Mouse (Mus musculus) urinary bladder, postnatal 10 days (tissue): Measurements from ENCODE around the gene Hes3.

ENCODE experiments used
- DNase-seq: peaks from one replicate; pipeline ENCODE4 v3.0.0; 2022; ENCODE audit warnings: low spot score

Hes3 gene

DNA sequence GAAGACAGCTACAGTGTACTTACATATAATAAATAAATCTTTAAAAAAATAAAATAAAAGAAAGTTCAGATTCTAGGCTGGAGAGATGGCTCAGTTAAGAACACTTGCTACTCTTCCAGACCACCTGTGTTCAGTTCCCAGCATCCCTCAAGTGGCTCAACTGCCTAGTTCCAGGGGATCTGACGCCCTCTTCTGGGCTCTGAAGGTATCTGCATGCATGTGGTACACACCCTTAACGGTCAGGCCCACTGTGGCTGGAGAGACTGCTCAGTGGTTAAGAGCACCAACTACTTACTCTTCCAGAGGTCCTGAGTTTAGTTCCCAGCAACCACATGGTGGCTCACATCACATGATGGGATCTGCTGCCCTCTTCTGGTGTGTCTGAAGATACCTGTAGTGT is 13.5 kb downstream of the Hes3 start:
- no peak for DNase-seq

DNA sequence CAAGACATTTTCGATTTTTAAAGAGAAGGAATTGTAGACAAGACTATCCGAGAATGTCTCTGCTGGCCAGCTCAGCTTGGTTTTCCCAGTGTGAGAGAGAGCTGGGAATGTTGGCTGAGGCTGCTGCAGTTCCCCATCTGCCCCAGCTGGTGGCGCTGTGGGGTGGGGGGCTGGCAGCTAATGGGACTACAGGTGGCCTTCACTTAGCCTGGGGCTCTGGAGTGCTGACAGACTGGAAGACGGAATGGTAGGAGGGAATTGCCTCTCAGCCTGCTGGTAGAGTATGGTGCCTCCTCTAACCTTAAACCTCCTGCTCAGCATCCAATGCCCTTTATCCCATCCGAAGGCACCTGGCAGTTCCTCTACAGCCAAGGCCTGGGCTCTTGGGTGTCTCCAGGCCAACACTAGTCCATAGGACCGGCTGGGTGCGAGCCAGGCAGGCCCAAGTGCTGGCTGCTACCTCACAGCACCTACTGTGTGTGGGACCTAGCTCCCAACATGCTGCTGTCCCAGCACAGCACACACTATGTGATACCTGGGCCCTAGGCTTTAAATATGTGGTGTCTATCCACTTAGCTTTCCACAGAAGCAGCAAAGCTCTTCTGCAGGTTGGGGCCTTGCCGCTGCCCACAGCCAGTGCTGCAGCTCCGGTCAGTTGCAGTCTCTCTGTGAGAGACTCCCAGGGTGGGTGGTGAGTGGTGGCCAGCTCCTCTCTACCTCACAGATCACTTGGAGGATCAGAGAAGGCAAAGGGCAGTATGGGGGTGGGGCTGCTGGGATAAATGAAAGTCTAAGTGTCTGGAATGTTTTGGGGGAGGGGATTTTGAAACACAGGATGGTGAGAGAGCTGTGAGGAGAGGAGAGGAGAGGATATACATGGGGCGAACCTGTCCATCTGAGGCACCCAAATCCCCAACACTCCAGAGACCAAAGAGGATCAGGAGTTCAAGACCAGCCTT is 14.8 kb downstream of the Hes3 start:
- DNase-seq, result no peak

DNA sequence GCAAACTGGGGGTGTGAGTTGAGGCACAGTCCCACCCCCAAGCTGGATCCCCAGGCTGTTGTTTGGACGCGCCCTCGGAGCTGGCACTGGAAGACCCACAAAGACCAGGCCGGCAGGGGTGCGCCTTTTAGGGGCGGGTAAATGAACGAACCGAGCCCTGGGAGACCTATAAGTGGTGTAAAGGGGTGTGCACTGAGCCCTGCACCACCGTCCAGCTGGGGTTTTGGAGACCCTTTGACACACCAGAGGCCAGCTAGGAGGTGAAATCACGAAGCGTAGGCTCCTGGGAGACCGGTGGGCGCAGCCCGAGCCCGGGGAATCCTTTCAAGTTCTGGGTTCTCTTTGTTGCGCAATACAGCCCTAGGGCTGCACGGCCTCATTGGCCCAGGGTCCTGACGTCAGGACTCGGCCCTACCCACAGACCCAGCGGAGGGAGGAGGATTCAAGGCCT is 16.8 kb downstream of the Hes3 start:
- DNase-seq, result no peak

DNA sequence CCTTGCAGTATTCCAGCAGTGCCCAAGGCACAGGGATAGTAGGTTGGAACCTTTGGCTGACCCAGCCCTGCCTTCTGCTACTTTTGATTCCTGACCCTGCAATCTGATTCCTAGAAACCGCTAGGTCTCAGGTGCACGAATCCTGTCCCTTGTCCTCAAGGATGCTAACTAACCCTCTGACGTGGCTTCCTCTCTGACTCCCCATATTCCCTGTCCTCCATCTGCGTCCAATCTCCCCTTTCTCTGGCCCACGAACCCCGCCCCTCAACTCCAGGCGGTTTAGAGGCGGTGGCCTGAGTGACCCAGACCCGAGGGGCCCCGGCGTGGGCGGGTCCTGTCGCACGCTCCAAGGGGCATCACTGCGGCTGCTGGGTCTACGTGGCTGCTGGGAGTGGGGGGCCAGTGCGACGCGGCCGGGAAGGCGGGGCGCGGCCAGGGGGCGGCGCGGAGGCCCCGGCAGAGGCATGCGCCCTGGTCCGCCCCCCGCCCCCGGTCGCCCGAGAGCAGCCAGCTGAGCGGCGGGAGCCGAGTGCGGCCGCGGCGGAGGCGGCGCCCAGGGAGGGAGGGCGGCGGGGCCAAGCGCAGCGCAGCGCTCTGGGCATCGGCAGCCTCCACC is 17.7 kb downstream of the Hes3 start, which contains the start of gene Gpr153:
Gene Gpr153, plus strand, starts transcription at position 612 of the 616 bp plus-strand sequence.
- no peak for DNase-seq

DNA sequence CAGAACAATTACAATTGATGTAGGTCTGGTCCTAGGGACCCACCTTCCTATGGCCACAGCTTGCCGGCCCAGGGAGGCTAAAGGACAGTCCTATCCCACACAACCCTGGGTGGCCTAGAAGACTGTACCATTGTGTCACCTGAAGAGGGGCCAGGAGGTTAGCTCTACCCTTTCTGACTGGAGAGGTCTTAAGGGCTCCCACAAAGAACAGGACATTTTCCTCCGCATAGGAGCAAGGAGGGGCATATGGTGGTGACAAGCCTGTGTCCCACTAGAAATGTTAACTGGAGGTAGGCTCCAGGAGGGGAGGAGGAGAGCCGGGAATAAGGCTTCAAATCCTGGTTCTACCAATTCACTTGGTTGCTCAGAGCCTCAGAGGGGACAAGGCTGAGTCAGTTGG is 18.3 kb downstream of the Hes3 start:
- no peak for DNase-seq

DNA sequence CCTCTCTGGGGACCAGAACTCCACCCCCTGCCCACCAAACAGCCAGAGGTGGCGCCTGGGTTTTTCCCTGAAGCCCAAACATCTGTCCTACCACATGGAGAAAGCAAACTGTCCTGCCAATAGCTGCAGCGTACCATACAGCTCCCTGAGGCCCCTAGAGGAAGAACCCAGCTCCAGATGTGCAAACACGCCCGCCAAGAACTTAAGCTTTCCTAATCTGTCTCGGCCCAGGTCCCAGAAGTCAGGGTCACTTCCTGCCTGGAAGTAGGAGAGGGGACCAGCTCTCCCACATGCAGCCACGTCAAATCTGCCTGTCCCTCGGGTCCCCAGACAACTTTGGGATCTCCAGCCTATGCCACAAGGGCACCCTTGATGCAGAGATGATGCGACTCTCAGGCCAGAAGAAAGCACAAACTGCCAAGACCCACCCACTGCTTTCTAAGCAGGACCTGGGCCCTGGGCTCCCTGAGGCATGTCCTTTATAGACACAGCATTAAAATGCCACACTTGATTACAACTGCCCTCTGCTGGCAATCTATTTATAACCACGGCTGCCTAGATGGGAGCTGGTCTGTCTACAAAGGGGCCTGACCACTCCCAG is 18.9 kb downstream of the Hes3 start:
- DNase-seq, result no peak

DNA sequence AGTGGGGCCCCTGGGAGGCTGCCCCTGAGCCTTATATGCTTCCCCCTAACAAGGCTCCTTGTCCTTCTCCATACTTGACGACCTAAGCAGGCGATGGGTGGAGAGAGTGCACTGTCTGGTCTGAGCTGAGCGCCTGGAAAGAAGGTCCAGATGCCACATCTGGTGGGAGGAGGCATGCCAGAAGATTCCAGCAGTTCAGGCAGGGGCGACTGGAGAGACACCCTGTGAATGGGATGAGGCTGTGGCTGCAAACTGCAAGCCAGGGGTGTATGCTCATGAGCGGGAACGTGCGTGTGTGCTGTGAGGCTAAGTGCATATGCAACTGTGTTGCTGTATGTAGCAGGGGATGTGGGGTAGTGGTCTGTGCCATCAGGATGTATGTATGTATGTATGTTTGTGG is 19.5 kb downstream of the Hes3 start:
- no peak for DNase-seq

DNA sequence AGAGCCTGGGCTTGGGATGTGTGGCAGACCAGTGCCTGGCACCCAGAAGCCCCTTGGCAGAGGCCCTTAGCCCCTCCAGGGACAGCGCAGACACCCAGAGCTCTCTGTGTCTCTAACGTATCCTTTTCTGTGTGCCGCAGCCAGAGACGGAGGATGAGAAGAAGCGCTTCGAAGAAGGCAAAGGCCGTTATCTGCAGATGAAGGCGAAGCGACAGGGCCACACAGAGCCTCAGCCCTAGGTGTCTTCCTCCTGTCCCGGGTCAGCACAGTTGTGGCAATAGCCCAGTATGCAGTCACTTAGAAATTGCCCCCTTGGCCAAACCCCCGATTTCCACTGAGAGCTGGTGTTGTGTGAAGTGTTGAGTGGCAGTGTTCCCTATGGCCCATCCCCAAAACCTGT is 20.1 kb downstream of the Hes3 start:
- DNase-seq, result no peak

DNA sequence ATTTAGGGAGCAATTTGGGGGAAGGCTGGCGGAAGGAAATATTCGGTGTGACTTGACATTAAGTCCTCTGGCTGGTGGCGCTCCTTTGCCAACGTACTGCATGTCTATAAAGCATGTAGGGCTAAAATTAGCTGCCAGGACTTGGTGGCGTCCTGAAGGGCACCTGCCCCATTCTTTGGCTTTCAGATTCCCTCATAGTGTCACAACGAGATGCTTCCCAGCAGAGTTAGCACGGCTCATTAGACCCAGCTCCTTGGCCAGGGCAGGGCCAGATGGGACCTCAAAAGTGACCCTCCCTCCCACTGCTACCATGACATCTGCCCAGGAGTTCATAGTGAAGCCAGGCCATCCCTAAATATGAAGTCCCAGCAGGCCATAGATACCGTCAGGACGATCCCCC is 20.9 kb downstream of the Hes3 start:
- DNase-seq, result no peak

DNA sequence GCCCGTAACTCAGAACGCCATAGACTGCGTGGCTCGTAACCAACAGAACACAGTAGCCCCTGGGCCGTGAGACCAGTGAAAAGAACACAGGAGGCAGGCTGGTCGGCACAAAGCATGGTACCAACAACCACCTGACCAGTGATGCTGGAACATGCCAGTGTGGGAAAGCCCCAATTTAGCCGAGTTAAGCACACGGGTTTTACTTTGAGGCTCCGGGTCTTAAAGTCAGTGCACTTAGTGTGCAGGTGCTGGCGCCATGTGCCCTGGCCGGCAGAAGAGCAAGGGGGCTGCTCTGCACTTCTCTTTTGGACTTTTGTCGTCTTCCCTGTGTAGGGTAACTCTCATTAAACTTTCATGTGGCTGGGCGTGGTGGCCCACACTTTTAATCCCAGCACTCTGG is 21.5 kb downstream of the Hes3 start:
- DNase-seq, result no peak

DNA sequence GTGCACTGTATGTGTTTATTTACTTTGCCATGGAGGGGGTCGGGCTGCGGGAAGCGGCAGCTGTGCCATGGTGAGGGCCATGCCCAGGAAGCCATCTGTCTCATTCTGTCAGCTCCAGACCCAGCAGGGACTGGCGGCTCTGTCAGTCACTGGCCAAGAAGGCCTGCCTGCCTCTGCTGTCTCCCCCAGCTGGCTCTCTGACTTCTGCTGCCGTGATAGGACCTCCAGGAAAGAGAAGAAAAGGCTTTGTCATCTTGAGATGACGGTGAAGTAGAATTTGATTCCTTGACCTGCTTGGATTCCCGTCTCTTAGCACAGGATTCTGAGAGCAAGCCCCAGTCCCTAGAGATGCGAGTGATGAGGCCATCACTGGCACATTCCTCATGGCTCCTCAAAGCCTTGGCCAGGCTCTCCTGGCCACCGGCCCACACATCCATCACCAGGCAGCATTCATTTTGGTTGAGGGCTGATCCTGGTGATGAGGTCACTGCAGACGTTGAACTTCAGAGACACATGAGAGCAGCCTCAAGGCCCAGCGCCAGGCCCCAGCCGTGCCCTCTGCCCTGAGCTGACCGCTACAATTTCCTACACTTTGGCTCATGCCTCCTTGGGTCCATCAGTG is 23.6 kb downstream of the Hes3 start:
- no peak for DNase-seq

DNA sequence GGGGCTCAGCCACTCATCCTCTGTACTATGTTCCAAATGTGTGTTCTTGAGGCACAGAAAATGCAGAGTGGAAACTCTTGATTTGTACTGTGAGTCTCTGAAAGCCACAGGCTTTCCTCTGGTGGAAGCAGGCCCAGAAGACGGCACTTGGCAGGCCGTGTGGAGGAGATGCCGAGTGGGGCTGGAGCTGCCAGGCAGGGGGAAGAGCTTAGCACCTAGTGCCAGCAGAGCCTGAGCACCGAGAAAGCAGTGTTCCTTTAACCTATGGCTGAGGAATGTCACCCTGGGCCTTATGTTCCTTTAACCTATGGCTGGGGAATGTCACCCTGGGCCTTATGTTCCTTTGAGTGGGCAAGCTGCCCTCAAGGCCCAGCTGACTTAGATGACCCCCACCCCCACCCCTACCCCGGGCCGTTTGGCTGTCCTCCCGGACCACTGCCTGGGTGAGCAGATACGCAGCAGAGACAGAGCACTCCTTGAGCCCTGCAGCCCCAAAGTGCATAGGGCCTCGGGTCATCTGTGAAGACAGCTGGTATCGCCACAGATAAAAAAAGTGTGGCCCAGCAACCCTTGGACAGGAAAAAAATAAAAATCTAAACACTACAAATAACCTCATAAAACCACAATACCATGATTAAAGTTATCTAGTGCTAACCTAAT is 25.1 kb downstream of the Hes3 start:
- no peak for DNase-seq

DNA sequence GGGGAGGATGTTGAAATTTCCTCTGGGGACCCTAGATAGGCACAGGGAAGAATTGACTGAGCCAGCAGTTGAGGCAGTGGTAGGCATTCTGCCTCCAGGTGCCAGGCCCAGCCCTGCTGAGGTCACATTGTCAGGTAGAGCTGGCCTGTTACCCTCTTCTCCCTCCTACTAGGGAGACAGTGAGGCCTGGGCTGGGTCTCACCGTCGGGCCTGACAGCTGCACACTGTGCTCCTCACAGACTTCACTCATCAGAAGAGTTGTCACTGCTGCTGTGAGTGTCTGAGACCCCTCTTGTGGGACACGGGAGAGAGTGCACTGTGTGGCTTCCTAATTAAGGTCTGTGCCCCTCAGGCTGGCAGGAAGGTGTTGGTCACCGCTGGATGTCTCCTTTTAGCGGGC is 25.7 kb downstream of the Hes3 start:
- DNase-seq, result no peak

DNA sequence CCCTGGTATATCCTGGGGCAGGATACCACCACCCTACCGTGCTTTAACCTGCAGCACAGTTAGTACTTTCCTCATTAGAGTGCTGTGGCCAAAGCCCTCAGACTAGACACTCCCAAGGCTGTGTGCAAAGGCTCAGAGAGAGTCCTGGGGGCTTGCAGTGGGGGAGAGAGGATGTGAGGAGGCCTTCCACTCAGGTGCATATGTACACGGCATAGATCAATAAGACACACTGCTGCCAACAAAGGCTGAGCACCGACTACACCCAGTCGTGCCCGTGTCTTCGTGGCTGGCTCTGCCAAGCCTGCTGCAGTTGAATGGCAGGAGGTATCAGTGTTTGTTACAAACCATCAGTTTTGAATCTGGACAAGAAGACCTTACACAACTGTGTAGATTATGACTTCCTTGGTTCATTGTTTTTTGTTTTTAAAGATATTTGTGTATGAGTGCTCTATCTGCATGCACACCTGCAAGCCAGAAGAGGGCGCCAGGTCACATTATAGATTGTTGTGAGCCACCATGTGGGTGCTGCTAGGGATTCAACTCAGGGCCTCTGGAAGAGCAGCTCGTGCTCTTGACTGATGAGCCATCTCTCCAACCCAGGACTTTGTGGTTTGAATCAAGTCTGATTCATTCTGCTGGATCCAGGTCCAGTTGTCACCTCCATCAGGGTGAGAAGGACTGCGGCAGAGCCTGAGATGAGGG is 26.4 kb downstream of the Hes3 start:
- no peak for DNase-seq

DNA sequence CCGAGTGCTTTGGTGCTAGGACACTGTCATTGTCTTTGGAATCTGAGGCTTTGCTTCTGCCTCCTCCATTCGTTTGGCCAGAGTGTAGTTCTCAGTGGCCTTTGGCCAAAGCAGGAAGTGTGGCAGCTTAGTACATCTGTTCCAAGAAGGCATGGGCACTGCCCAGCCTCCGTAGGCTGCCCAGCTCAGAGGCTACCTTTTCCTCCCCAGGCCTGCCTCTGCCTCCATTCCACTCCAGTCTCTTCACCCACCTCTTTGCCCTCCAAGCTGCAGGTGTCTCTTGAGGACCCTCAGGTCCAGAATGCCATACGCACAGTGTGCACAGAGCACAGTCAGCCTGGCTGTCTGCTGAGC is 27.3 kb downstream of the Hes3 start:
- no peak for DNase-seq

DNA sequence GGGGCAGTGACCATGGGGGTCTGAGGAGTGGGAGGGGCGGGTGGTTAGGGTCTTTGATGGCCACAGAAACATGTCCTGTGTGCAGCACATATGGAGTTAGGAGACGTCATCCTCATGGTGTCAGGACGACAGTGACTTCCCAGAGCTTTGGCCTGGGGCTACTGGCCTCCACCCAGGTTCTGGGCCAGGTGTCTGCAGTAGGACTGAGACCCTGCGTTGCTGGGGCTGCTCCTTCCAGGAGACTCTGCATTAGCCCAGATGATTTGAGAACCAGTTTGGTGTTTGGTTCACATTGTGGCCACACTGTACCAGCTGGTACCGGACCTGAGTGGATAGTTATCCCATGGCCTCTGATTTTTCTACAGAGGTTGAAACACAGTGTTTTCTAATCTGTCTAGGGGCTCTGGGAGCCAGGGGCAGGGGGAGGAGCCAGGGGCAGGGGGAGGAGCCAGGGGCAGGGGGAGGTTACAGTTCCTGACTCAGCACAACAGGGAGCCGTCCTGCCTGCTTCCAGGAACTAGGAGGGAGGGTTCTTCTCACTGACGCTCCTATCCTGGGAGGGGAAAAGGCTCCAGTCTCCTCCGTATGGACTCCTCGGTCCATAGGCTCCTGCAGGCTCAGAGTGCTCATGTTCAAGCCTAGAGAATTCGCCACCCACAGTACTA is 27.8 kb downstream of the Hes3 start:
- no peak for DNase-seq

DNA sequence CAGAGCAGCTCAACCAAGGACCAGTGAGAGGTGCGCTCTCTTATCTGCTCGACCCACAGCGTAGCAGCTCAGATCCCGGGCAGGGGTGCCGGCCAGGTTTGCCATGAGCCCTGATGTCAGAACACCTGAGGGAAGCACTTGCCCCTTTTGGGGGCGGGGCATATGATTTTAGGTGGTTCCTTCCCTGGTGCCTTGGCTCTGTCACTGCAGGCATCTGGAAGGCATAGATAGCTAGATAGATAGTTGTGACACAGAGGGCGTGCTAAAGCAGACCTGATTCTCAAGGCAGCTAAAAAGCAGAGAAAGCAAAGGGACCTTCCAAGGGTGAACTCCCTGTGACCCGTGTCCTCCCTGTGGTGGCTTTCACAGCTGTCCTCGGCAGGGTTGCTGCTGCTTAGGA is 28.4 kb downstream of the Hes3 start:
- no peak for DNase-seq

DNA sequence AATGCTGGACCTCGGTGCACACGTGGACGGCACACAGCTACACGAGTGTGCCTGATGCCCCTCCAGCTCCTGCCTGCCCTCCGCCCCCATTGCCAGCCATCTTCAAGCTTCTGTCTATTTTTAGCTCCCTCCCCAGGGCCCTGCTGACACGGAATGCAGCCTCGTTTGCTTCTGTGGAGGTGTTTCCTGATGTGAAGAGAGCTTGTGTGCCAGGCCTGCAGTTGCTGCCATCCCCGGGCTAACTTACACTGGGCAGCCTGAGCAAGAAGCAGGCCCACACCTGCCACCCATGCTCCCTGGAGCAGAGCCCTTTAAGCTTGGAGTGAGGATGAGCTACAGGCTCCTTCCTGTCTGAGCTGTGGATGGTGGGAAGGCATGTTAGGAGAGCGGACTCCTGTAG is 29.3 kb downstream of the Hes3 start:
- DNase-seq, result no peak

DNA sequence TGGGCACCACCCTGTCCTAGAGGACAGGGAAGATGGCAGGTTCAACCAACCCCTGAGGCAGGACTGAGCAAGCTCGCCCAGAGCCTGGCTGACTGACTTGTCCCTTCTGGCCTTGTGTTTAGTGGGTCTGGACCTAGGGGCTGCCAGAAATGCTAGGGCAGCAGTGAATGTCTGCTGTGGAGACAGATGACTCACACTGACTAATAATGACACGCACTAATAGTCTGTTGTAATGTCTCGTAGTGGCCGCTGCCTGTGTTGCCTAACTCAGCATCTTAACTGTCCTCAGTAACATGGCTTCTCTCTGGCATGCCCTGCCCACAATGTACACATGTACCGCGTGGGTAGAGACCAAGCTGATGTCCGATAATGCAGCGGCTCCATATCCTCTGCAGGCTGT is 31.0 kb downstream of the Hes3 start:
- no peak for DNase-seq

DNA sequence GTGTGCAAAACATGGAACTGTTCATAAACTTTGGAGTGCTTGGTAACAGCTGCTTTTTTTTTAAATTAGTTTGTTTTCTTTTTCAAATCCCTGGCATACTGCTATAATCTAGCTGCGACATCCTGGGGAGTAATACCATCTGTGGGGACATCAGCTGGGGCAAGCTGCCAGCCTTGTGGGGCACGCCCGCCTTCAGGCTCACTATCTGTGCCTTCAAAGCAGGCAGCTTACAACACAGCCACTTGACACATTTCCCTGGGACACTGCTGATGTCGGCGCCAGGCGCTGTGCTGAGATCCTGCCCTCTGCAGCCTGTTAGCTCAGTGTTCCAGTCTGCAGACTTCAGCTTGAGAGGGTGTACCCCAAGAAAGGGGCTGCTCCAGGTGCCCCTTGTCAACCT is 34.4 kb downstream of the Hes3 start:
- DNase-seq, result no peak

DNA sequence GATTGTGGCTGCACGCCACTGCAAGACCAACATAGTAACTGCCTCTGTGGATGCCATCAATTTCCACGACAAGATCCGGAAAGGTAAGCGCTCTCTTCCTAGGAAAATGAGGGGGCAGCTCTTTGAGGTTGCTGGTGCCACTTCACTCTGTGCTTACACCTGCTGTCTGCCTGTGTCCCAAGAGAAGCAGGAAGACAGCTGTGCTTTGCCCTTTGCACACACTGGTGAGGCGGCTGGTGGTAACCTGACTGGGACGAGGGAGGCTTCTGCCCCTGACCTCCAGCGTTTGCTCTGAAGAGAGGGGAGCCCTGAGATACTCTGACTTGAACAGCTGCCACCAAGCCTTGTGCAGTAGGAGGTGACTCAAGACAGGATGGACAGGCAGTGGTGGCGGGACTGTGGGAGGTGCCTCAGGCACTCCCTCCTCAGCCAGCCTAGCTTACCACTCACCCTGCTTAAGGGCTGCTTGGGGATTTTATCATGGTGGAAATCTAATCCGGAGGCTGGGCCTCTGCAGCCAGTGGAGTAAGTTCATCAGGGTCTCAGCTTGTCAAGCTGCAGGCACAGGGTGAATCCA is 38.2 kb downstream of the Hes3 start:
- DNase-seq, result no peak
